Mouse (Mus musculus) G1E-ER4 (cell line): ENCODE data around the gene Mylk2. TPM values are rescaled to one million over a fixed set of nuclear protein-coding genes. Genes with fewer than 3 reads are reported as not detected.

ENCODE experiments used
- GATA1 ChIP-seq: IDR thresholded peaks from one replicate; pipeline ENCODE4 v1.8.0; 2012; ENCODE audit warnings: low read length, inconsistent platforms
- polyA plus RNA-seq: library from polyadenylated mRNA; stranded (reverse); fragments of >175 nt; gene quantifications from 2 replicates; pipeline ENCODE4 v1.2.3, GENCODE M21; 2012

Mylk2 gene
- polyA plus RNA-seq, 1 experiment = not detected

- TF ChIP-seq GATA1 = no peak
Measured at GRCm38 (mm10) chr2:152950358-152951064, 39.4 kb downstream of the Mylk2 start.

DNA sequence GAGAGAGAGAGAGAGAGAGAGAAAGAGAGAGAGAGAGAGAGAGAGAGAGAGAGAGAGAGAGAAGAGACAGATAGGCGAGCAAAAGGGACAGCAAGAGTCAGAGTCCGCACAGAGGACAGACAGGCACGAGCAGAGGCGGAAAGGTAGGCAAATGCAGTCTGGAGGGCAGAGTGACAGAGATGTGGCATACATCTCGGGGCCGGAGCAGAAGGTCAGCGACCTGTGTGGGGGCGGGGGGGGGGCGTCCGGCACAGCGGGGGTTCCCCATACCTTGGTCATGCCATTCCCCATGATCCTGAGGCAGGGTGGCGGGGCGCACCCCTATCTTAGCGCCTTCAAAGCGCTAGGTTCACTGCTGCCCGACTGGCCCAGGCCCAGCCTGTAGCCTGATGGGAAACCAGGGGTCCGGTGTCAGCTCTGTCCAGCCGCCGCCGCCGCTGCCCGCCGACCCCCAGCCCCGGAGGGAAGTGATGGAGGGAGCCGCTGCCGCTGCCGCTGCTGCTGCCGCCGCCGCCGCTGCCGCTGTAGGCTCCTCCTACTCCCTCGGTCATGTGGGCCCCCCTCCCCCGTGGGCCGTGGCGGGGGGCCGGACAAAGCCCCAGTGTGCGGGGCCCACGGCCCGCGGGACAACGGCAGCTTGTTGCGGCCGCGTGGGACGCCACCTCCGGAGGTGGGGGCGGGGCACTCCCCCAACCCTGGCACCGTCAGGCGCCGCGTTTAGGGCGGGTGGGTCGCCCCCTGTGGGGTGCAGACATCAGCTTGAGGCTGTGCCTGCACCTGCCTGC lies 40.1 kb downstream of the Mylk2 start, which contains the start of gene Dusp15:
TSS of gene Dusp15 (minus strand) at position 634 of the 785 bp plus-strand sequence.
- TF ChIP-seq GATA1 = no peak

DNA sequence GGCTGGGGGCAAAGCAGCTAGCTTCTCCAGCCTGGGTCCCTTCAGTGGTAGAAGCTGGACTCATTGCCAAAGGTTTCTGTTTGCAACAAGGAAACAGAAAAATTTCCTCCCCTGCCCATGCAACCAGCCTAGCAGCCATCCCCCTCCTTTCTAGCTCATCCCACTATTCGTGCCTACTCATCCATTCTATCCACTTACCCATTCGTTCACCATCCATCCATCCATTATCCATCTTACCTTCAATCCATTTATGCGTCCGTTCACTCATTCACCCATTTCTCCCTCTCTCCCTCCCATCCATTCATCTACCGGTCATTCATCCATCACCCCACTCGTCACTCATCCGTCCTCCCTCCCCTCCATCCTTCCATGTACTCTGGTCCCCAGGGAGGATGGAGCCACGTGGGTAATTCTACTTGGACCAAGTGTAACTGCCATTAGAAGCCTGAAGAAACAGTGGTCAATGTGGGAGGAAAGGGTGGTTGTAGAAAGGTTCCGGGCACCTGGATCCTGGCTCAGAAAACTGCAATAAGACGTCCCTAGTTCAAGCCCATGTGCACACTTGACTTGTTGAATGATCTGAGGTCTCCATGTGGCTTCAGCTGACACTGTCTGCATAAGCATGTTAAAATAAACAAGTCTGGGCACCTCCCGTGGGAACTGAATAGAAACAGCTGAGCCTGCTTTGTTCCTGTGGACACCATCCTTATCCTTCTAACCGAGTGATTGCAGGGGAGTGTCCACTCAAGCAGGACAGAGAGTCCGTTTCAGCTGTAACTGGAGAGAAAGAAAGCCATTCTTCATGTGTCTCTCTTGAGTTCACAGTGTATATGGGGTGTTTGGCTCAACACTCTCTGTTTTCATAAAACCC lies 40.9 kb downstream of the Mylk2 start:
- TF ChIP-seq GATA1 = no peak

- TF ChIP-seq GATA1 = no peak
Measured at GRCm38 (mm10) chr2:152958116-152958515, 47.0 kb downstream of the Mylk2 start.

DNA sequence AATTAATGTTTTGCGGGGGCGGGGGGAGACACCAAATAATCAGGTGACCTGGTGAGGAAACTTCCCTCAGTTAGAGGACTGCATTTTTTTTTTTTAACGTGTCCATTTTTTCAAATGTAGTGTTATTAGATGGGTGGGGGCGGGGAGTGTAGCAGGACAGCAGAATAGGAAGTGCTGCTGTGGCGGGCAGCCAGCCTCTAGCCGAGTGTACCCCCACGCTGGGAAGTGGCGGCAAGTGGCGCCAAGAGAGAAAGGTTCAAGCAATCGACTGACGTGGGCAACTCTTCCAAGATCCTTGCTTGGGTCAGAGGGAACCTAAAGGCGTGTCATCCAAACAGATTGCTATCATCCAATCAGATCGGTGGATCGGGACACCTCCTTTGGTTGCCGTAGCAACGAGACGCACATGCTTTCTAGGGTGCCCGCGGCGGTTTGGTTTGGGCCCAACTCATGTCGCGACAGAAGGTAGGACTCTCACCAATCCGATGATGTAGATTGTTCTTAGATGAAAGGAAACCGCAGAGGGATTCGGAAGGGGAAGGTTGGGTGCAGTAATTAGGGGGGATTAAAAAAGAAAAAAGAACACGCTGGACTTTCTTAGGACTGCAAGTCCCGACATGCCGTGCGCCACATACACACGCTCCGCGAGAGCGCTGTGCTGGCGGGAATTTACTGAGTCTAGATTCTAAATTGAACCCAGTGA lies 51.1 kb downstream of the Mylk2 start, which contains the start of gene Ttll9:
TSS of gene Ttll9 (plus strand) at position 395 of the 703 bp plus-strand sequence.
- TF ChIP-seq GATA1 = no peak

- no peak for TF ChIP-seq GATA1
Measured at GRCm38 (mm10) chr2:152965555-152965954, 54.4 kb downstream of the Mylk2 start.

Other genes starting within 250 kb of the Mylk2 start
- 60.8 and 72.1 TPM in 2 replicates for gene H13, start 241.9 kb upstream of the Mylk2 start, polyA plus RNA-seq
- 1.6 and 2.6 TPM in 2 replicates for gene Mcts2, start 224.3 kb upstream of the Mylk2 start, polyA plus RNA-seq
- gene Id1, start 175.1 kb upstream of the Mylk2 start, polyA plus RNA-seq = 53.4 and 64.9 TPM in 2 replicates
- not detected in 2 replicates for gene Cox4i2, start 157.2 kb upstream of the Mylk2 start, polyA plus RNA-seq
- 53.0 and 76.9 TPM in 2 replicates for gene Bcl2l1, start 79.6 kb upstream of the Mylk2 start, polyA plus RNA-seq
- gene Tpx2, start 63.4 kb upstream of the Mylk2 start, polyA plus RNA-seq = 11.1 and 18.9 TPM in 2 replicates
- gene Foxs1, start 21.9 kb downstream of the Mylk2 start, polyA plus RNA-seq = not detected in 2 replicates
- not detected in 2 replicates for gene Dusp15, start 40.3 kb downstream of the Mylk2 start, polyA plus RNA-seq
- not detected in 2 replicates for gene Ttll9, start 51.1 kb downstream of the Mylk2 start, polyA plus RNA-seq
- 52.8 and 80.7 TPM in 2 replicates for gene Pdrg1, start 104.1 kb downstream of the Mylk2 start, polyA plus RNA-seq
- not detected in 2 replicates for gene Xkr7, start 120.5 kb downstream of the Mylk2 start, polyA plus RNA-seq
- not detected in 2 replicates for gene Ccm2l, start 154.6 kb downstream of the Mylk2 start, polyA plus RNA-seq
- gene Hck, start 197.1 kb downstream of the Mylk2 start, polyA plus RNA-seq = not detected in 2 replicates
- 22.0 and 39.4 TPM in 2 replicates for gene Tm9sf4, start 250.0 kb downstream of the Mylk2 start, polyA plus RNA-seq